Mouse (Mus musculus) lung, embryonic 16.5 days (tissue): ENCODE results near the gene Bag6. TPM values are rescaled to one million over a fixed set of nuclear protein-coding genes. Genes with fewer than 3 reads are reported as not detected.

Experiments
- ATAC-seq: fragments of 200-750 bp; cut with Nextera tagmentation; 2 replicates; pipeline ENCODE4 v1.8.0; 2017; ENCODE audit warnings: low read depth, mild to moderate bottlenecking, moderate library complexity
- H3K27ac ChIP-seq: fragments of 300-500 bp; sonication (generic); 2 replicates; pipeline ENCODE4 v1.5.1; 2014; ENCODE audit warnings: mild to moderate bottlenecking, control low read depth, low read length
- H3K27me3 ChIP-seq: fragments of 300-500 bp; sonication (generic); 2 replicates; pipeline ENCODE4 v1.6.1; 2014; ENCODE audit warnings: low read depth, low read length, mixed read lengths; ENCODE audit not compliant: control insufficient read depth, insufficient read depth
- H3K36me3 ChIP-seq: fragments of 300-500 bp; sonication (generic); 2 replicates; pipeline ENCODE4 v1.6.1; 2014; ENCODE audit warnings: low read length; ENCODE audit not compliant: control insufficient read depth, insufficient read depth
- H3K4me1 ChIP-seq: fragments of 300-500 bp; sonication (generic); replicated peaks from 2 replicates; pipeline ENCODE4 v1.6.1; 2014; ENCODE audit warnings: low read length, mixed read lengths; ENCODE audit not compliant: control insufficient read depth, insufficient read depth
- H3K4me2 ChIP-seq: fragments of 300-500 bp; sonication (generic); 2 replicates; pipeline ENCODE4 v1.6.1; 2014; ENCODE audit warnings: low read depth, low read length, control low read depth
- H3K4me3 ChIP-seq: fragments of 300-500 bp; sonication (generic); 2 replicates; pipeline ENCODE4 v1.5.1; 2014; ENCODE audit warnings: mild to moderate bottlenecking, low read length, control low read depth
- H3K9ac ChIP-seq: fragments of 300-500 bp; sonication (generic); 2 replicates; pipeline ENCODE4 v1.6.1; 2014; ENCODE audit warnings: low read length, control low read depth
- H3K9me3 ChIP-seq: fragments of 300-500 bp; sonication (generic); 2 replicates; pipeline ENCODE4 v1.6.1; 2016; ENCODE audit warnings: low read length; ENCODE audit not compliant: control insufficient read depth
- WGBS: fragments of 180-500 bp; shearing (Covaris S2); extraction: QIAGEN DNeasy Blood & Tissue Kit; methylation state at CpG from one replicate; pipeline ENCODE4 v1.1.7; 2014; 5-methylcytosine and 5-hydroxymethylcytosine counted together
- polyA plus RNA-seq: library from polyadenylated mRNA; unstranded; fragments of >200 nt; fragmentation: Nextera tagmentation; extraction: Ambion mirVana; gene quantifications from 2 replicates; pipeline ENCODE4 v1.2.1, GENCODE M21; 2015

Bag6 gene
- polyA plus RNA-seq, 1 experiment from 2014 or later, result 54.9 TPM

GRCm38 (mm10) chr17:35133517-35133916 is 1.5 kb upstream of the Bag6 start:
- WGBS, result 90% methylated on average over 7 of the region's 7 CpGs
- H3K4me2 ChIP-seq, result no peak overlapping the region
- ATAC-seq, result no peak

GRCm38 (mm10) chr17:35135591-35136320 is 778 bp downstream of the Bag6 start:
- Histone ChIP-seq H3K4me1 (peaks cover 14% of the 10 kb centered on the region), H3K4me2 (peak overlapping the region; percentile 92), H3K9ac (peak overlapping the region; percentile 87), H3K4me3 (peak overlapping the region; percentile 89), H3K27me3 (no peaks in the 10 kb centered on the region), H3K36me3 (peaks cover 20% of the 10 kb centered on the region), H3K27ac (peak overlapping the region; percentile 97), H3K9me3 (no peaks in the 10 kb centered on the region)
- WGBS, result under 1% methylated on average over 40 of the region's 43 CpGs
- peak; percentile 5; the same call in 1 of the 2 replicates for ATAC-seq

More at GRCm38 (mm10) chr17:35133517-35133916, 1.5 kb upstream of the Bag6 start:
- Histone ChIP-seq H3K27me3 (no peaks in the 10 kb centered on the region), H3K27ac (no peak overlapping the region), H3K4me1 (peaks cover 14% of the 10 kb centered on the region), H3K36me3 (peaks cover 3% of the 10 kb centered on the region; the same call in 1 of the 2 replicates), H3K9me3 (no peaks in the 10 kb centered on the region), H3K4me3 (no peak overlapping the region), H3K9ac (no peak overlapping the region)

- Histone ChIP-seq H3K27me3 (no peaks in the 10 kb centered on the region), H3K4me3 (no peak overlapping the region), H3K9me3 (no peaks in the 10 kb centered on the region), H3K27ac (no peak overlapping the region), H3K4me2 (no peak overlapping the region), H3K4me1 (peaks cover 12% of the 10 kb centered on the region), H3K36me3 (peaks cover 52% of the 10 kb centered on the region), H3K9ac (no peak overlapping the region)
- ATAC-seq, result no peak
- 89% methylated on average over 3 of the region's 3 CpGs for WGBS
Measured at GRCm38 (mm10) chr17:35139269-35139668, 4.3 kb downstream of the Bag6 start.

- Histone ChIP-seq H3K9ac (no peak overlapping the region), H3K9me3 (no peaks in the 10 kb centered on the region), H3K36me3 (peaks cover 63% of the 10 kb centered on the region), H3K27ac (no peak overlapping the region), H3K27me3 (no peaks in the 10 kb centered on the region), H3K4me2 (no peak overlapping the region), H3K4me1 (peaks cover 12% of the 10 kb centered on the region), H3K4me3 (no peak overlapping the region)
- 73% methylated on average over 16 of the region's 16 CpGs for WGBS
- no peak for ATAC-seq
Measured at GRCm38 (mm10) chr17:35140490-35140996, 5.6 kb downstream of the Bag6 start.

GRCm38 (mm10) chr17:35141971-35142370 is 7.0 kb downstream of the Bag6 start:
- Histone ChIP-seq H3K9ac (no peak overlapping the region), H3K9me3 (no peaks in the 10 kb centered on the region), H3K4me2 (no peak overlapping the region), H3K36me3 (peaks cover 77% of the 10 kb centered on the region), H3K4me3 (no peak overlapping the region), H3K27ac (no peak overlapping the region), H3K27me3 (no peaks in the 10 kb centered on the region), H3K4me1 (peaks cover 3% of the 10 kb centered on the region)
- ATAC-seq, result no peak
- 86% methylated on average over 6 of the region's 6 CpGs for WGBS

GRCm38 (mm10) chr17:35146139-35146538 is 11.2 kb downstream of the Bag6 start:
- Histone ChIP-seq H3K9me3 (no peaks in the 10 kb centered on the region), H3K9ac (no peak overlapping the region), H3K27ac (no peak overlapping the region), H3K4me2 (no peak overlapping the region), H3K4me3 (no peak overlapping the region), H3K27me3 (no peaks in the 10 kb centered on the region), H3K36me3 (peaks cover 86% of the 10 kb centered on the region), H3K4me1 (no peaks in the 10 kb centered on the region)
- WGBS, result 84% methylated on average over 5 of the region's 5 CpGs
- no peak for ATAC-seq

GRCm38 (mm10) chr17:35147348-35147747 is 12.4 kb downstream of the Bag6 start:
- Histone ChIP-seq H3K4me2 (no peak overlapping the region), H3K27me3 (no peaks in the 10 kb centered on the region), H3K36me3 (peaks cover 85% of the 10 kb centered on the region), H3K9ac (no peak overlapping the region), H3K9me3 (no peaks in the 10 kb centered on the region), H3K27ac (no peak overlapping the region), H3K4me3 (no peak overlapping the region), H3K4me1 (no peaks in the 10 kb centered on the region)
- no peak for ATAC-seq
- 54% methylated on average over 3 of the region's 3 CpGs for whole genome bisulfite sequencing

- Histone ChIP-seq H3K36me3 (peaks cover 85% of the 10 kb centered on the region), H3K4me2 (no peak overlapping the region), H3K27ac (no peak overlapping the region), H3K27me3 (no peaks in the 10 kb centered on the region), H3K9me3 (no peaks in the 10 kb centered on the region), H3K4me3 (no peak overlapping the region), H3K4me1 (no peaks in the 10 kb centered on the region), H3K9ac (no peak overlapping the region)
- no peak for ATAC-seq
- WGBS, result 63% methylated on average over 5 of the region's 5 CpGs
Measured at GRCm38 (mm10) chr17:35147922-35148639, 13.1 kb downstream of the Bag6 start.

DNA sequence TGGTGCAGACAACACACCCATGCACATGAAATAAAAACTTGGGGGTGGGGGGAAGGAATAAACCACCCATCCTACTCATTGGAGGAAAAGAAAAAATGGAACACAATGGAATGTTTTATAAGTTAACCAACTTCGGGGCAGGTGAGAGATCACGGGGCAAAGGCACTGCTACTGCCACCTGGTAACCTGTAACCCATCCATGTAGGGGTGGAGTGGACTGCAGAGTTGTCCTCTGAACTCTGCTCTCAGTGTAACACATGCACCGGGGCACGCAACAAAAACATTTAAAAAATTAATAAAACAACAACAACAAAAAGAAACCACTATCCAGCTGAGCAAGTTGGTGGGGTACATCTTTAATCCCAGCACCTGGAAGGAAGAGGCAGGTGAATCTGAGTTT is 17.1 kb downstream of the Bag6 start:
- no peaks in the 10 kb centered on the region for H3K9me3 ChIP-seq
- no peak overlapping the region for H3K4me3 ChIP-seq
- H3K4me2 ChIP-seq, result no peak overlapping the region
- ATAC-seq, result no peak
- peaks cover 88% of the 10 kb centered on the region for H3K36me3 ChIP-seq
- H3K4me1 ChIP-seq, result no peaks in the 10 kb centered on the region
- H3K27ac ChIP-seq, result no peak overlapping the region
- no peak overlapping the region for H3K9ac ChIP-seq
- WGBS, result 91% methylated on average over 4 of the region's 4 CpGs
- no peaks in the 10 kb centered on the region for H3K27me3 ChIP-seq
